Mouse (Mus musculus) cortical plate, adult 2 months (tissue): Measurements from ENCODE around the gene Bspry.

Experiments
- CTCF ChIP-seq: fragments of 200-500 bp; IDR thresholded peaks from 2 replicates; pipeline ENCODE4 v1.5.1; 2011; ENCODE audit warnings: mild to moderate bottlenecking, control low read depth, low read length; ENCODE audit not compliant: insufficient read depth; ENCODE audit errors: extremely low read depth
- POLR2A ChIP-seq: fragments of 200-500 bp; IDR thresholded peaks from 2 replicates; pipeline ENCODE4 v1.6.1; 2011; ENCODE audit warnings: mild to moderate bottlenecking, low read length, control low read depth; ENCODE audit not compliant: insufficient read depth; ENCODE audit errors: extremely low read depth

DNA sequence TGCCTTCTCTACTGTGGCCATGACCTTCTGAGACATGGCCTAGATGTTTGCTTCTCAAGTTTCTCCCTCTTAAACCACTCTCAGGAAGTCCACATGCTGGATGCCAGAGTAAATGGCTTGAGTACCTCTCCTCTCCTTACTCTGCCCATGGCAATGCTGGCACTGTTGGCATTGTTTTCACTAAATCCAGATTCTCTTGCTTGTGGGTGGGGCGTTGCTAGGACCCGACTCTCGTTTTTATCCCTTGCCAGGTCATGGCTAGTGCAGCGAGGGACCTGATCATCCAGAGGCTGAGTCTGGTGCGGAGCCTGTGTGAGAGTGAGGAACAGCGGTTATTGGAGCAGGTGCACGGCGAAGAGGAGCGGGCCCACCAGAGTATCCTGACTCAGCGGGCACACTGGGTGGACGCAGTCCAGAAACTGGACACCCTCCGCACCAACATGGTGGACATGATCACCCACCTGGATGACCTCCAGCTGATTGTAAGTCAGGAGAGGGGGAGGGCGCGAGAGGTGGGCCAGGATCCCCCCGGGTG lies 6.4 kb downstream of the Bspry start:
- TF ChIP-seq POLR2A = no peak
- no peak for TF ChIP-seq CTCF
